Mouse (Mus musculus) retina, adult 2 months (tissue): Measurements from ENCODE around the gene Sds.

Source experiments
- DNase-seq: peaks from one replicate; pipeline ENCODE4 v3.0.0-alpha.2; 2012; ENCODE audit warnings: low read depth, low spot score

The Sds gene

GRCm38 (mm10) chr5:120440733-120441132 is 35.6 kb upstream of the Sds start:
- DNase-seq: peak; percentile 54

- no peak for DNase-seq
These were observed 29.0 kb upstream of the Sds start for GRCm38 (mm10) chr5:120447305-120447704.

GRCm38 (mm10) chr5:120454756-120455337 is 21.5 kb upstream of the Sds start:
- DNase-seq: no peak

- no peak for DNase-seq
These were observed 20.1 kb upstream of the Sds start for GRCm38 (mm10) chr5:120456253-120456652.

GRCm38 (mm10) chr5:120456841-120457554 is 19.3 kb upstream of the Sds start:
- no peak for DNase-seq

GRCm38 (mm10) chr5:120457628-120458027 is 18.7 kb upstream of the Sds start:
- peak; percentile 43 for DNase-seq

- no peak for DNase-seq
These were observed 17.2 kb upstream of the Sds start for GRCm38 (mm10) chr5:120459133-120459532.

GRCm38 (mm10) chr5:120461902-120462301 is 14.4 kb upstream of the Sds start:
- no peak for DNase-seq

GRCm38 (mm10) chr5:120464321-120464720 is 12.0 kb upstream of the Sds start:
- no peak for DNase-seq

- DNase-seq: no peak
These were observed 11.3 kb upstream of the Sds start for GRCm38 (mm10) chr5:120465062-120465461.

- DNase-seq: no peak
These were observed 10.5 kb upstream of the Sds start for GRCm38 (mm10) chr5:120465860-120466259.

- no peak for DNase-seq
These were observed 9.3 kb upstream of the Sds start for GRCm38 (mm10) chr5:120467026-120467425.

- DNase-seq: no peak
These were observed 8.0 kb upstream of the Sds start for GRCm38 (mm10) chr5:120468336-120468735.

GRCm38 (mm10) chr5:120468830-120469229 is 7.5 kb upstream of the Sds start:
- DNase-seq: no peak

- DNase-seq: no peak
These were observed 4.8 kb upstream of the Sds start for GRCm38 (mm10) chr5:120471538-120471937.

GRCm38 (mm10) chr5:120472770-120473169 is 3.6 kb upstream of the Sds start, which contains the start of gene Sdsl:
Gene Sdsl (minus strand): TSS chr5:120472810.
- no peak for DNase-seq

GRCm38 (mm10) chr5:120473361-120473760 is 3.0 kb upstream of the Sds start:
- no peak for DNase-seq

GRCm38 (mm10) chr5:120475861-120476260 is 465 bp upstream of the Sds start:
- DNase-seq: no peak

GRCm38 (mm10) chr5:120477993-120478392 is 1.7 kb downstream of the Sds start:
- DNase-seq: no peak

- DNase-seq: no peak
These were observed 3.2 kb downstream of the Sds start for GRCm38 (mm10) chr5:120479538-120479937.

- no peak for DNase-seq
These were observed 4.9 kb downstream of the Sds start for GRCm38 (mm10) chr5:120481205-120481604.

GRCm38 (mm10) chr5:120483399-120483798 is 7.1 kb downstream of the Sds start:
- no peak for DNase-seq

- DNase-seq: no peak
These were observed 11.5 kb downstream of the Sds start for GRCm38 (mm10) chr5:120487844-120488243.
